Mouse (Mus musculus): ENCODE measurements around the gene Tmem178. TPM values are rescaled to one million over a fixed set of nuclear protein-coding genes. Genes with fewer than 3 reads are reported as not detected.

The Tmem178 gene
- total and polyA plus RNA-seq, 3 experiments, result 0.28 TPM; not detected in 2

GRCm38 (mm10) chr17:80915666-80916065 lies 28.8 kb upstream of the Tmem178 start:
- no peak for DNase-seq (ENCODE audit: low read depth, low spot score)
- no peaks in the 10 kb centered on the region for H3K36me3 ChIP-seq (ENCODE audit: control insufficient read depth in 1 of 2, insufficient read depth in 2 of 2, low read length in 2 of 2)
- TF ChIP-seq MYB (IDR thresholded peaks at IDR 0.05; ENCODE audit: low read depth, low read length) (no peak), ETS1 (IDR thresholded peaks at IDR 0.05; ENCODE audit: low read depth, low read length) (no peak), CHD1 (IDR thresholded peaks at IDR 0.05; ENCODE audit: low read depth, low read length) (no peak), GATA1 (IDR thresholded peaks at IDR 0.05; ENCODE audit: low read depth, low read length) (no peak), POLR2AphosphoS2 (IDR thresholded peaks at IDR 0.05; ENCODE audit: low read length) (no peak), POLR2AphosphoS5 (IDR thresholded peaks at IDR 0.05; ENCODE audit: borderline replicate concordance, low read depth, low read length) (no peak), USF2 (IDR thresholded peaks at IDR 0.05; ENCODE audit: borderline replicate concordance in 1 of 2, insufficient read depth in 1 of 2, low read depth in 1 of 2, low read length in 2 of 2) (no peak), RCOR1 (IDR thresholded peaks at IDR 0.05; ENCODE audit: low read depth, low read length) (no peak), KAT2A (conservative IDR thresholded peaks at IDR 0.05; ENCODE audit: low read depth, low read length) (no peak), TBP (IDR thresholded peaks at IDR 0.05; ENCODE audit: low read depth, low read length) (no peak), ZNF384 (IDR thresholded peaks at IDR 0.05; ENCODE audit: low read depth, low read length) (no peak)
- H3K9ac ChIP-seq (ENCODE audit: control insufficient read depth, low read depth, low read length, poor library complexity, severe bottlenecking), result no peak overlapping the region
- no peak overlapping the region for H3K27ac ChIP-seq (ENCODE audit: control insufficient read depth, low read depth, low read length)
- H3K4me1 ChIP-seq (ENCODE audit: control insufficient read depth in 1 of 2, insufficient read depth in 2 of 2, low read length in 2 of 2), result no peaks in the 10 kb centered on the region
- H3K9me3 ChIP-seq (replicated peaks; ENCODE audit: insufficient read depth, low read length), result no peaks in the 10 kb centered on the region
- H3K79me2 ChIP-seq (ENCODE audit: control insufficient read depth, insufficient read depth, low read length, poor library complexity), result no peaks in the 10 kb centered on the region
- H3K4me3 ChIP-seq (ENCODE audit: control insufficient read depth in 1 of 2, insufficient read depth in 1 of 2, low read depth in 2 of 2, low read length in 2 of 2), result no peak overlapping the region
- no peaks in the 10 kb centered on the region for H3K27me3 ChIP-seq (ENCODE audit: control insufficient read depth in 1 of 2, insufficient read depth in 2 of 2, low read length in 2 of 2)

- no peaks in the 10 kb centered on the region for H3K4me1 ChIP-seq (ENCODE audit: control insufficient read depth in 1 of 2, insufficient read depth in 2 of 2, low read length in 2 of 2)
These were observed 25.2 kb upstream of the Tmem178 start for GRCm38 (mm10) chr17:80919261-80919660.

More at GRCm38 (mm10) chr17:80919261-80919660, 25.2 kb upstream of the Tmem178 start:
- H3K9ac ChIP-seq (ENCODE audit: control insufficient read depth, low read depth, low read length, poor library complexity, severe bottlenecking), result no peak overlapping the region
- no peak overlapping the region for H3K4me3 ChIP-seq (ENCODE audit: control insufficient read depth in 1 of 2, insufficient read depth in 1 of 2, low read depth in 2 of 2, low read length in 2 of 2)
- no peaks in the 10 kb centered on the region for H3K36me3 ChIP-seq (ENCODE audit: control insufficient read depth in 1 of 2, insufficient read depth in 2 of 2, low read length in 2 of 2)
- TF ChIP-seq USF1 (IDR thresholded peaks at IDR 0.05; ENCODE audit: low read depth, low read length), result no peak
- no peak for TF ChIP-seq GABPA (IDR thresholded peaks at IDR 0.05; ENCODE audit: low read depth, low read length)
- TF ChIP-seq E2F4 (IDR thresholded peaks at IDR 0.05; ENCODE audit: borderline replicate concordance, low read depth, low read length), result no peak
- no peak for TF ChIP-seq MYC (IDR thresholded peaks at IDR 0.05; ENCODE audit: low read depth, low read length)
- TF ChIP-seq SMC3 (IDR thresholded peaks at IDR 0.05; ENCODE audit: low read depth, low read length), result no peak
- no peak for TF ChIP-seq MAFK (IDR thresholded peaks at IDR 0.05; ENCODE audit: borderline replicate concordance, low read depth, low read length)
- TF ChIP-seq POLR2A (IDR thresholded peaks at IDR 0.05; ENCODE audit: control insufficient read depth in 1 of 2, insufficient read depth in 1 of 2, low read depth in 1 of 2, low read length in 2 of 2, poor library complexity in 1 of 2), result no peak
- no peak for TF ChIP-seq RAD21 (IDR thresholded peaks at IDR 0.05; ENCODE audit: low read depth, low read length)
- TF ChIP-seq SIN3A (IDR thresholded peaks at IDR 0.05; ENCODE audit: low read length), result no peak
- TF ChIP-seq ETS1 (IDR thresholded peaks at IDR 0.05; ENCODE audit: low read depth, low read length), result no peak
- no peaks in the 10 kb centered on the region; a peak in 1 of 4 replicates for H3K27me3 ChIP-seq (ENCODE audit: control insufficient read depth in 1 of 2, insufficient read depth in 2 of 2, low read length in 2 of 2)
- H3K27ac ChIP-seq (ENCODE audit: control insufficient read depth, low read depth, low read length), result no peak overlapping the region
- H3K9me3 ChIP-seq (replicated peaks; ENCODE audit: insufficient read depth, low read length), result no peaks in the 10 kb centered on the region
- DNase-seq (ENCODE audit: low read depth, low spot score), result no peak
- H3K79me2 ChIP-seq (ENCODE audit: control insufficient read depth, insufficient read depth, low read length, poor library complexity), result no peaks in the 10 kb centered on the region

Measured in MEL (cell line).